Mouse (Mus musculus): ENCODE results near the gene Atp4b. TPM values are rescaled to one million over a fixed set of nuclear protein-coding genes. Genes with fewer than 3 reads are reported as not detected.
"Not testable (repeated sequence)": the region's sequence is repeated elsewhere in the genome, so short reads cannot be mapped to it uniquely, and the experiment has no call there.

The Atp4b gene
- total and polyA plus RNA-seq, 2 experiments from 2014 or later, result not detected

- ATAC-seq (no peak), DNase-seq (no peak)
- no peaks in the 10 kb centered on the region for H3K9me3 ChIP-seq (ENCODE audit: low read length)
- TF ChIP-seq CTCF (IDR thresholded peaks at IDR 0.05; ENCODE audit: low read depth), result no peak
- H3K27me3 ChIP-seq (ENCODE audit: insufficient read depth, low read length), result no peaks in the 10 kb centered on the region
- WGBS, result 82% methylated on average over 3 of the region's 3 CpGs
- no peak overlapping the region for H3K27ac ChIP-seq (ENCODE audit: low read depth, low read length)
- no peak overlapping the region for H3K9ac ChIP-seq
- peaks cover 18% of the 10 kb centered on the region for H3K36me3 ChIP-seq (ENCODE audit: insufficient read depth)
- H3K4me2 ChIP-seq (ENCODE audit: low read depth), result peak overlapping the region; percentile 82
- peak overlapping the region; percentile 85; the same call in 1 of the 2 replicates for H3K4me3 ChIP-seq (ENCODE audit: low read depth, low read length)
- peaks cover 4% of the 10 kb centered on the region; the same call in 1 of the 2 replicates for H3K4me1 ChIP-seq (ENCODE audit: insufficient read depth)
Measured at GRCm38 (mm10) chr8:13337678-13338077, 58.9 kb downstream of the Atp4b start.

- DNase-seq; H3K27ac ChIP-seq (ENCODE audit: low read depth, low read length); H3K4me3 ChIP-seq (ENCODE audit: low read depth, low read length); H3K27me3 ChIP-seq (ENCODE audit: insufficient read depth, low read length); ATAC-seq; H3K4me2 ChIP-seq (ENCODE audit: low read depth); H3K9me3 ChIP-seq (ENCODE audit: low read length); H3K9ac ChIP-seq; H3K4me1 ChIP-seq (ENCODE audit: insufficient read depth): not testable (repeated sequence)
- WGBS, result 87% methylated on average over 6 of the region's 6 CpGs
- H3K36me3 ChIP-seq (ENCODE audit: insufficient read depth), result peaks cover 14% of the 10 kb centered on the region
Measured at GRCm38 (mm10) chr8:13337245-13337644, 59.4 kb downstream of the Atp4b start.

Other genes starting within 250 kb of the Atp4b start
- gene Lamp1, start 237.7 kb downstream of the Atp4b start, total RNA-seq (2014; rRNA removed), result 270 and 295 TPM in 2 replicates
- gene Lamp1, start 237.7 kb downstream of the Atp4b start, polyA plus RNA-seq (2015; fragmentation: Nextera tagmentation; extraction: Ambion mirVana), result 356 and 373 TPM in 2 replicates
- 10.8 and 13.2 TPM in 2 replicates for gene Grtp1, start 196.2 kb downstream of the Atp4b start, total RNA-seq (2014; rRNA removed)
- gene Grtp1, start 196.2 kb downstream of the Atp4b start, polyA plus RNA-seq (2015; fragmentation: Nextera tagmentation; extraction: Ambion mirVana), result 17.2 and 22.7 TPM in 2 replicates
- gene Adprhl1, start 142.7 kb downstream of the Atp4b start, total RNA-seq (2014; rRNA removed), result 0.67 and 1.2 TPM in 2 replicates
- gene Adprhl1, start 142.7 kb downstream of the Atp4b start, polyA plus RNA-seq (2015; fragmentation: Nextera tagmentation; extraction: Ambion mirVana), result not detected in 2 replicates
- 33.7 and 34.3 TPM in 2 replicates for gene Dcun1d2, start 108.7 kb downstream of the Atp4b start, total RNA-seq (2014; rRNA removed)
- 24.2 and 27.2 TPM in 2 replicates for gene Dcun1d2, start 108.7 kb downstream of the Atp4b start, polyA plus RNA-seq (2015; fragmentation: Nextera tagmentation; extraction: Ambion mirVana)
- gene Tmco3, start 108.6 kb downstream of the Atp4b start, total RNA-seq (2014; rRNA removed), result 21.1 and 24.9 TPM in 2 replicates
- gene Tmco3, start 108.6 kb downstream of the Atp4b start, polyA plus RNA-seq (2015; fragmentation: Nextera tagmentation; extraction: Ambion mirVana), result 13.9 and 25.9 TPM in 2 replicates
- gene Tfdp1, start 58.1 kb downstream of the Atp4b start, total RNA-seq (2014; rRNA removed), result 80.4 and 81.5 TPM in 2 replicates
- gene Tfdp1, start 58.1 kb downstream of the Atp4b start, polyA plus RNA-seq (2015; fragmentation: Nextera tagmentation; extraction: Ambion mirVana), result 80.8 and 96.8 TPM in 2 replicates
- gene Grk1, start 8.3 kb upstream of the Atp4b start, total RNA-seq (2014; rRNA removed), result 0.14 TPM in 1 of 2 replicates, not detected in the other
- 0.02 TPM in 1 of 2 replicates, not detected in the other for gene Grk1, start 8.3 kb upstream of the Atp4b start, polyA plus RNA-seq (2015; fragmentation: Nextera tagmentation; extraction: Ambion mirVana)
- 1.0 and 1.2 TPM in 2 replicates for gene Tmem255b, start 38.4 kb upstream of the Atp4b start, total RNA-seq (2014; rRNA removed)
- 1.3 and 1.6 TPM in 2 replicates for gene Tmem255b, start 38.4 kb upstream of the Atp4b start, polyA plus RNA-seq (2015; fragmentation: Nextera tagmentation; extraction: Ambion mirVana)
- 64.2 and 65.7 TPM in 2 replicates for gene Gas6, start 97.7 kb upstream of the Atp4b start, total RNA-seq (2014; rRNA removed)
- gene Gas6, start 97.7 kb upstream of the Atp4b start, polyA plus RNA-seq (2015; fragmentation: Nextera tagmentation; extraction: Ambion mirVana), result 48.7 and 57.0 TPM in 2 replicates
- 0.14 and 0.31 TPM in 2 replicates for gene 1700029H14Rik, start 165.6 kb upstream of the Atp4b start, total RNA-seq (2014; rRNA removed)
- gene 1700029H14Rik, start 165.6 kb upstream of the Atp4b start, polyA plus RNA-seq (2015; fragmentation: Nextera tagmentation; extraction: Ambion mirVana), result not detected in 2 replicates

Data from forebrain, postnatal 0 days (tissue).